Comparison of ENCODE assay signal across 23 mouse cellular contexts in the genomic region with DNA sequence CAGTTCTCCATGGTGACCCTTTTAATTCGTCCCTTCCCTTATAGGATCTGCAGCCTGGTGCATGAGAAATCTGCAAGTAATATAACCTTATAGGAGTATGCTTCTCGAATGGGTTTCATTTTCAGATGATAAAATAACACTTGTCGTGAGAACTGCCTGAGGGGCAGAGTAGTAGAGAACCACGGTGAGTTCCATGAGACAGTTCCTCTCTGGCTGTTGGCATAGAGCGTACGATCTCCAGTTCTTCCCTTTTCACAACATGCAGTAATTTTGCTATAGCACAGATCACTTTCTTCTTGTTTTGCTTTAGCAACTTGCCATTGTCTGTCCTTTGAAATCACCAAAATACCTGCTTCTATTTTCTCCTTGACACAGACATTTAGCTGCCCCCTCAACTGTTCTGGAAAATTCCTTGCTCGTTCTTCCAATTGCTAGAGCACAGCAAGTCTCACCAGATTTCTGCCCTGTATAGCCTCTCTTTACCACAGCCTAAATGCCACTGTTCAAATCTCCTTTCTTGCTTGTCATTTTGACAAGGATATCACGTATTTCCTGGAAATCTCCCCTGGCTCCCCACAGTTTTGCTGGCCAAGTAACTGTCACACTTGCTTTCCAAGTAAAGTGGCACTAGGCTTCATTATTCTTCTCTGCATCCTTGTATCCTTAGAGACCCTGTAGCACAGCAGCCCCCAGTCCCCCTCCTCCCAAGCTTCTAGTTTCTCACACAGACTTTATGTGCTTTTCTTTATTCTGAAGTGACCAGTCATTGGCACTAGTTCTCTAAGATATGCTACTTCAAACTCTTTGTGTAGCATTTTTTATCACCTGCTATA. TPM values are rescaled to one million over a fixed set of nuclear protein-coding genes. Genes with fewer than 3 reads are reported as not detected.
DNase-seq lines count a peak whose midpoint lies in the region; ATAC-seq and TF ChIP-seq lines count a peak whose summit lies in the region.
"Had no signal": no experiment of that assay in that cellular context is flagged by ENCODE, and none has a peak within 500 bp of the region (broad histone marks: within the 10 kb centered on the region; RNA-seq: fewer than 3 reads in every experiment).

No protein-coding gene starts in this region.

- DNase-seq in forebrain, embryonic 14.5 days (ENCODE audit: low spot score): peak; percentile 47
- no peak for DNase-seq in hindbrain, embryonic 10.5 days (ENCODE audit: low spot score)
- DNase-seq in thymus, adult 18-20 months: no peak
- no peak for DNase-seq in MN1 (ENCODE audit: low spot score)
- DNase-seq: heart, postnatal 36 days; kidney, postnatal 10 days; liver, postnatal 0 days; lung, postnatal 14 days; right cerebral cortex, postnatal 25 days; thymus, postnatal 36 days had no signal

- no peak overlapping the region for H3K9ac ChIP-seq in forebrain, embryonic 14.5 days (ENCODE audit: low read length)
- no peak overlapping the region for H3K9ac ChIP-seq in forebrain, embryonic 12.5 days
- H3K9ac ChIP-seq in hindbrain, embryonic 15.5 days: no peak overlapping the region
- no peak overlapping the region for H3K9ac ChIP-seq in midbrain, embryonic 15.5 days
- H3K9ac ChIP-seq: heart, embryonic 12.5 days; limb, embryonic 15.5 days; liver, postnatal 0 days; midbrain, embryonic 12.5 days; neural tube, embryonic 12.5 days had no signal

- no peaks in the 10 kb centered on the region for H3K36me3 ChIP-seq in forebrain, embryonic 14.5 days (ENCODE audit: control insufficient read depth, insufficient read depth, low read length)
- H3K36me3 ChIP-seq in forebrain, embryonic 12.5 days (replicated peaks): no peaks in the 10 kb centered on the region
- no peaks in the 10 kb centered on the region for H3K36me3 ChIP-seq in hindbrain, embryonic 15.5 days
- no peaks in the 10 kb centered on the region for H3K36me3 ChIP-seq in hindbrain, embryonic 10.5 days
- no peaks in the 10 kb centered on the region for H3K36me3 ChIP-seq in midbrain, embryonic 15.5 days (replicated peaks)
- H3K36me3 ChIP-seq: G1E; heart, embryonic 12.5 days; limb, embryonic 15.5 days; midbrain, embryonic 12.5 days; neural tube, embryonic 12.5 days had no signal

- ATAC-seq in forebrain, embryonic 14.5 days: 0 out of 2 replicates have a peak, but pooled peaks have one; percentile 44
- ATAC-seq in forebrain, embryonic 12.5 days (ENCODE audit: low FRiP score): no peak
- ATAC-seq in hindbrain, embryonic 15.5 days (ENCODE audit: low FRiP score, low read depth): peak; percentile 73; the same call in 1 of the 2 replicates
- ATAC-seq in midbrain, embryonic 15.5 days (replicated peaks): peak; percentile 71; the same call in 1 of the 2 replicates
- ATAC-seq: CD4-positive, CD25-positive, alpha-beta regulatory T cell, adult 4 months; intestine, postnatal 0 days; liver, postnatal 0 days had no signal

- 72% methylated on average over 8 of the region's 8 CpGs for WGBS in forebrain, embryonic 14.5 days
- WGBS in forebrain, embryonic 12.5 days: 81% methylated on average over 8 of the region's 8 CpGs
- 59% methylated on average over 8 of the region's 8 CpGs for WGBS in hindbrain, embryonic 15.5 days
- 82% methylated on average over 8 of the region's 8 CpGs for WGBS in hindbrain, embryonic 10.5 days
- WGBS in midbrain, embryonic 15.5 days: 60% methylated on average over 8 of the region's 8 CpGs

- H3K9me3 ChIP-seq in forebrain, embryonic 14.5 days (replicated peaks; ENCODE audit: control insufficient read depth, low read length): no peaks in the 10 kb centered on the region
- no peaks in the 10 kb centered on the region for H3K9me3 ChIP-seq in forebrain, embryonic 12.5 days
- no peaks in the 10 kb centered on the region for H3K9me3 ChIP-seq in hindbrain, embryonic 15.5 days
- no peaks in the 10 kb centered on the region for H3K9me3 ChIP-seq in hindbrain, embryonic 10.5 days
- no peaks in the 10 kb centered on the region for H3K9me3 ChIP-seq in midbrain, embryonic 15.5 days
- H3K9me3 ChIP-seq: G1E; heart, embryonic 12.5 days; limb, embryonic 15.5 days; midbrain, embryonic 12.5 days; neural tube, embryonic 12.5 days had no signal

- no peak for TF ChIP-seq CTCF in cortical plate, adult 2 months (IDR thresholded peaks at IDR 0.05; ENCODE audit: extremely low read depth, insufficient read depth, low read length)

- H3K4me2 ChIP-seq in forebrain, embryonic 14.5 days (ENCODE audit: low read length): no peak overlapping the region
- H3K4me2 ChIP-seq in forebrain, embryonic 12.5 days: no peak overlapping the region
- H3K4me2 ChIP-seq in hindbrain, embryonic 15.5 days: no peak overlapping the region
- H3K4me2 ChIP-seq in midbrain, embryonic 15.5 days: no peak overlapping the region
- H3K4me2 ChIP-seq: heart, embryonic 12.5 days; limb, embryonic 15.5 days; midbrain, embryonic 12.5 days; neural tube, embryonic 12.5 days had no signal

- no peaks in the 10 kb centered on the region for H3K4me1 ChIP-seq in forebrain, embryonic 14.5 days (ENCODE audit: control insufficient read depth, insufficient read depth, low read length)
- H3K4me1 ChIP-seq in forebrain, embryonic 12.5 days: no peaks in the 10 kb centered on the region
- peaks cover 10% of the 10 kb centered on the region for H3K4me1 ChIP-seq in hindbrain, embryonic 15.5 days (replicated peaks)
- no peaks in the 10 kb centered on the region for H3K4me1 ChIP-seq in hindbrain, embryonic 10.5 days (replicated peaks)
- peaks cover 6% of the 10 kb centered on the region; the same call in 1 of the 2 replicates for H3K4me1 ChIP-seq in cortical plate, adult 2 months (ENCODE audit: control insufficient read depth, insufficient read depth, low read length)
- H3K4me1 ChIP-seq in midbrain, embryonic 15.5 days: peaks cover 12% of the 10 kb centered on the region; the same call in 1 of the 2 replicates
- H3K4me1 ChIP-seq: heart, embryonic 12.5 days; limb, embryonic 15.5 days; midbrain, embryonic 12.5 days; neural tube, embryonic 12.5 days had no signal

- no peak for TF ChIP-seq POLR2A in cortical plate, adult 2 months (IDR thresholded peaks at IDR 0.05; ENCODE audit: extremely low read depth, insufficient read depth, low read length)

- H3K27ac ChIP-seq in forebrain, embryonic 14.5 days (ENCODE audit: low read depth, low read length): no peak overlapping the region
- H3K27ac ChIP-seq in forebrain, embryonic 12.5 days: no peak overlapping the region
- peak overlapping the region; percentile 2; the same call in 1 of the 2 replicates for H3K27ac ChIP-seq in hindbrain, embryonic 15.5 days (replicated peaks)
- H3K27ac ChIP-seq in hindbrain, embryonic 10.5 days: no peak overlapping the region
- 0 out of 2 replicates have a peak overlapping the region, but pooled peaks have one; percentile 56 for H3K27ac ChIP-seq in cortical plate, adult 2 months (ENCODE audit: insufficient read depth, low read length)
- no peak overlapping the region for H3K27ac ChIP-seq in midbrain, embryonic 15.5 days
- H3K27ac ChIP-seq: layer of hippocampus, adult 2 months; limb, embryonic 15.5 days; midbrain, embryonic 12.5 days; neural tube, embryonic 12.5 days; stomach, postnatal 0 days had no signal

- H3K27me3 ChIP-seq in forebrain, embryonic 14.5 days (replicated peaks; ENCODE audit: control insufficient read depth, insufficient read depth, low read length): no peaks in the 10 kb centered on the region
- no peaks in the 10 kb centered on the region for H3K27me3 ChIP-seq in forebrain, embryonic 12.5 days
- H3K27me3 ChIP-seq in hindbrain, embryonic 15.5 days: no peaks in the 10 kb centered on the region
- no peaks in the 10 kb centered on the region for H3K27me3 ChIP-seq in hindbrain, embryonic 10.5 days (ENCODE audit: insufficient read depth, poor library complexity, severe bottlenecking)
- no peaks in the 10 kb centered on the region for H3K27me3 ChIP-seq in midbrain, embryonic 15.5 days (replicated peaks)
- H3K27me3 ChIP-seq: heart, embryonic 12.5 days; limb, embryonic 15.5 days; midbrain, embryonic 12.5 days; neural tube, embryonic 12.5 days had no signal

- no peak overlapping the region for H3K4me3 ChIP-seq in forebrain, embryonic 14.5 days (ENCODE audit: low read depth, low read length)
- H3K4me3 ChIP-seq in forebrain, embryonic 12.5 days (replicated peaks): no peak overlapping the region
- no peak overlapping the region for H3K4me3 ChIP-seq in hindbrain, embryonic 15.5 days
- no peak overlapping the region for H3K4me3 ChIP-seq in hindbrain, embryonic 10.5 days
- no peak overlapping the region for H3K4me3 ChIP-seq in cortical plate, adult 2 months (ENCODE audit: insufficient read depth, low read length)
- no peak overlapping the region for H3K4me3 ChIP-seq in midbrain, embryonic 15.5 days
- H3K4me3 ChIP-seq: heart, embryonic 12.5 days; layer of hippocampus, adult 2 months; limb, embryonic 15.5 days; midbrain, embryonic 12.5 days; neural tube, embryonic 12.5 days had no signal

RNA-seq across cellular contexts. Expression of gene Chl1, which starts 16.8 kb away (rescaled TPM):
- 77.0 and 111 TPM in 2 replicates for polyA plus RNA-seq in forebrain, embryonic 14.5 days (2014; fragmentation: Nextera tagmentation; extraction: Ambion mirVana)
- polyA plus RNA-seq in forebrain, embryonic 12.5 days (2016; fragmentation: Nextera tagmentation; extraction: Ambion mirVana): 20.4 and 22.9 TPM in 2 replicates
- 121 and 127 TPM in 2 replicates for polyA plus RNA-seq in hindbrain, embryonic 15.5 days (2015; fragmentation: Nextera tagmentation; extraction: Ambion mirVana)
- polyA plus RNA-seq in hindbrain, embryonic 10.5 days (2016; fragmentation: Nextera tagmentation; extraction: Ambion mirVana): 2.3 and 10.8 TPM in 2 replicates
- polyA plus RNA-seq in cortical plate, adult 2 months (2012; rRNA removed): 34.7 and 38.8 TPM in 2 replicates
- 141 and 166 TPM in 2 replicates for polyA plus RNA-seq in midbrain, embryonic 15.5 days (2015; fragmentation: Nextera tagmentation; extraction: Ambion mirVana)
- polyA plus RNA-seq: G1E; heart, embryonic 12.5 days; liver, postnatal 0 days had no signal

Comparison
In these comparisons a context has a peak if more than half of its experiments do, and no peak if none do; other contexts are left out.
1. H3K27ac ChIP-seq: peak in hindbrain, embryonic 15.5 days (single experiment) and cortical plate, adult 2 months (single experiment); none in forebrain, embryonic 14.5 days (single experiment), forebrain, embryonic 12.5 days (single experiment), hindbrain, embryonic 10.5 days (single experiment) and midbrain, embryonic 15.5 days (single experiment).